In genomic region chr9:102479022-102479421, GRCm38 (mm10) we compare ENCODE assay signal across 10 mouse cellular contexts. TPM values are rescaled to one million over a fixed set of nuclear protein-coding genes. Genes with fewer than 3 reads are reported as not detected.
A peak's percentile ranks its signal among the peaks of the same experiment; 100 is the strongest.
DNase-seq lines count a peak whose midpoint lies in the region; ATAC-seq and TF ChIP-seq lines count a peak whose summit lies in the region.
"Had no signal": no experiment of that assay in that cellular context is flagged by ENCODE, and none has a peak within 500 bp of the region (broad histone marks: within the 10 kb centered on the region; RNA-seq: fewer than 3 reads in every experiment).

No protein-coding gene starts in this region.

- no peaks in the 10 kb centered on the region for H3K9me3 ChIP-seq in hindbrain, postnatal 0 days (ENCODE audit: low read length)
- H3K9me3 ChIP-seq in hindbrain, embryonic 16.5 days (ENCODE audit: control insufficient read depth, low read length): no peaks in the 10 kb centered on the region
- H3K9me3 ChIP-seq in liver, embryonic 14.5 days (ENCODE audit: control insufficient read depth, low read length): no peaks in the 10 kb centered on the region
- H3K9me3 ChIP-seq in midbrain, embryonic 15.5 days: no peaks in the 10 kb centered on the region
- no peaks in the 10 kb centered on the region for H3K9me3 ChIP-seq in forebrain, embryonic 15.5 days
- H3K9me3 ChIP-seq: embryonic facial prominence, embryonic 13.5 days; liver, embryonic 15.5 days had no signal

- H3K9ac ChIP-seq in hindbrain, postnatal 0 days (replicated peaks; ENCODE audit: low read length): no peak overlapping the region
- no peak overlapping the region for H3K9ac ChIP-seq in hindbrain, embryonic 16.5 days (ENCODE audit: low read depth, low read length)
- no peak overlapping the region for H3K9ac ChIP-seq in liver, embryonic 14.5 days (replicated peaks)
- no peak overlapping the region for H3K9ac ChIP-seq in midbrain, embryonic 15.5 days
- H3K9ac ChIP-seq in forebrain, embryonic 15.5 days (replicated peaks): no peak overlapping the region
- H3K9ac ChIP-seq: embryonic facial prominence, embryonic 13.5 days; liver, embryonic 15.5 days had no signal

- TF ChIP-seq CTCF in hindbrain, postnatal 0 days (IDR thresholded peaks at IDR 0.05; ENCODE audit: low read depth): peak; percentile 54
- TF ChIP-seq CTCF in liver, embryonic 14.5 days (IDR thresholded peaks at IDR 0.05; ENCODE audit: low read depth): peak; percentile 85

- H3K4me1 ChIP-seq in hindbrain, postnatal 0 days (ENCODE audit: insufficient read depth, low read length): no peaks in the 10 kb centered on the region
- no peaks in the 10 kb centered on the region for H3K4me1 ChIP-seq in hindbrain, embryonic 16.5 days (ENCODE audit: control insufficient read depth, insufficient read depth, low read depth, low read length)
- H3K4me1 ChIP-seq in liver, embryonic 14.5 days (replicated peaks; ENCODE audit: control insufficient read depth in 2 of 2, insufficient read depth in 2 of 2, low read length in 1 of 2): no peaks in the 10 kb centered on the region
- H3K4me1 ChIP-seq in midbrain, embryonic 15.5 days: no peaks in the 10 kb centered on the region
- no peaks in the 10 kb centered on the region for H3K4me1 ChIP-seq in forebrain, embryonic 15.5 days
- H3K4me1 ChIP-seq: embryonic facial prominence, embryonic 13.5 days; liver, embryonic 15.5 days had no signal

- TF ChIP-seq EP300 in liver, embryonic 14.5 days (IDR thresholded peaks at IDR 0.05; ENCODE audit: low read depth): no peak

- H3K4me3 ChIP-seq in hindbrain, postnatal 0 days (ENCODE audit: low read length): no peak overlapping the region
- no peak overlapping the region for H3K4me3 ChIP-seq in hindbrain, embryonic 16.5 days (ENCODE audit: low read length)
- H3K4me3 ChIP-seq in liver, embryonic 14.5 days (ENCODE audit: insufficient read depth in 1 of 2, low read depth in 2 of 2, low read length in 2 of 2): no peak overlapping the region
- H3K4me3 ChIP-seq in midbrain, embryonic 15.5 days: no peak overlapping the region
- H3K4me3 ChIP-seq in forebrain, embryonic 15.5 days: no peak overlapping the region
- H3K4me3 ChIP-seq: embryonic facial prominence, embryonic 13.5 days; liver, embryonic 15.5 days had no signal

- no peaks in the 10 kb centered on the region for H3K36me3 ChIP-seq in hindbrain, postnatal 0 days (ENCODE audit: insufficient read depth, low read length)
- H3K36me3 ChIP-seq in hindbrain, embryonic 16.5 days (ENCODE audit: control insufficient read depth, insufficient read depth, low read length): no peaks in the 10 kb centered on the region
- H3K36me3 ChIP-seq in liver, embryonic 14.5 days (replicated peaks; ENCODE audit: control insufficient read depth, insufficient read depth, low read depth): no peaks in the 10 kb centered on the region
- no peaks in the 10 kb centered on the region for H3K36me3 ChIP-seq in midbrain, embryonic 15.5 days (replicated peaks)
- H3K36me3 ChIP-seq in forebrain, embryonic 15.5 days: no peaks in the 10 kb centered on the region
- H3K36me3 ChIP-seq: embryonic facial prominence, embryonic 13.5 days; liver, embryonic 15.5 days had no signal

- WGBS in hindbrain, postnatal 0 days: 59% methylated on average over 9 of the region's 9 CpGs
- 48% methylated on average over 9 of the region's 9 CpGs for WGBS in hindbrain, embryonic 16.5 days
- WGBS in liver, embryonic 14.5 days (ENCODE audit: insufficient replicate concordance): 33% methylated on average over 9 of the region's 9 CpGs
- 56% methylated on average over 9 of the region's 9 CpGs for WGBS in midbrain, embryonic 15.5 days
- WGBS in forebrain, embryonic 15.5 days: 59% methylated on average over 9 of the region's 9 CpGs

- no peak for DNase-seq in hindbrain, postnatal 0 days (ENCODE audit: low spot score)
- DNase-seq in CD8-positive naive resting alpha-beta T cell, adult 2 months (ENCODE audit: low read depth in 2 of 2, low spot score in 2 of 2): peak; percentile 29 to 53
- DNase-seq in adrenal gland, postnatal 10 days: peak; percentile 74
- no peak for DNase-seq in liver, embryonic 14.5 days (ENCODE audit: low read depth in 3 of 3, low spot score in 3 of 3)
- peak; percentile 38 for DNase-seq in testis, postnatal 14 days (ENCODE audit: low spot score)

- ATAC-seq in hindbrain, postnatal 0 days: no peak
- no peak for ATAC-seq in hindbrain, embryonic 16.5 days
- ATAC-seq in liver, embryonic 14.5 days (ENCODE audit: insufficient read depth): no peak
- no peak for ATAC-seq in midbrain, embryonic 15.5 days (replicated peaks)
- no peak for ATAC-seq in forebrain, embryonic 15.5 days (replicated peaks)

- H3K27me3 ChIP-seq in hindbrain, postnatal 0 days (ENCODE audit: insufficient read depth, low read length): no peaks in the 10 kb centered on the region
- H3K27me3 ChIP-seq in hindbrain, embryonic 16.5 days (replicated peaks; ENCODE audit: control insufficient read depth, insufficient read depth, low read length): no peaks in the 10 kb centered on the region
- no peaks in the 10 kb centered on the region for H3K27me3 ChIP-seq in liver, embryonic 14.5 days (ENCODE audit: control insufficient read depth, insufficient read depth, low read length)
- no peaks in the 10 kb centered on the region for H3K27me3 ChIP-seq in midbrain, embryonic 15.5 days (replicated peaks)
- no peaks in the 10 kb centered on the region for H3K27me3 ChIP-seq in forebrain, embryonic 15.5 days
- H3K27me3 ChIP-seq: embryonic facial prominence, embryonic 13.5 days; liver, embryonic 15.5 days had no signal

- no peak overlapping the region for H3K27ac ChIP-seq in hindbrain, postnatal 0 days
- H3K27ac ChIP-seq in hindbrain, embryonic 16.5 days (ENCODE audit: low read depth, low read length): no peak overlapping the region
- no peak overlapping the region for H3K27ac ChIP-seq in liver, embryonic 14.5 days
- no peak overlapping the region for H3K27ac ChIP-seq in midbrain, embryonic 15.5 days
- no peak overlapping the region for H3K27ac ChIP-seq in forebrain, embryonic 15.5 days (replicated peaks)
- H3K27ac ChIP-seq: embryonic facial prominence, embryonic 13.5 days; liver, embryonic 15.5 days had no signal

- H3K4me2 ChIP-seq in hindbrain, postnatal 0 days (ENCODE audit: low read depth, low read length): no peak overlapping the region
- no peak overlapping the region for H3K4me2 ChIP-seq in hindbrain, embryonic 16.5 days (ENCODE audit: low read length)
- no peak overlapping the region for H3K4me2 ChIP-seq in liver, embryonic 14.5 days (ENCODE audit: low read depth)
- no peak overlapping the region for H3K4me2 ChIP-seq in midbrain, embryonic 15.5 days
- no peak overlapping the region for H3K4me2 ChIP-seq in forebrain, embryonic 15.5 days (replicated peaks)
- H3K4me2 ChIP-seq: embryonic facial prominence, embryonic 13.5 days; liver, embryonic 15.5 days had no signal

RNA-seq across cellular contexts. Expression of gene Ky, which starts 26.5 kb away (rescaled TPM):
- 2.3 and 5.3 TPM in 2 replicates for total RNA-seq in hindbrain, postnatal 0 days (2014; rRNA removed)
- 0.54 and 1.1 TPM in 2 replicates for polyA plus RNA-seq in hindbrain, postnatal 0 days (2015; fragmentation: Nextera tagmentation; extraction: Ambion mirVana)
- 1.1 TPM in 2 replicates for polyA plus RNA-seq in hindbrain, embryonic 16.5 days (2015; fragmentation: Nextera tagmentation; extraction: Ambion mirVana)
- total RNA-seq in adrenal gland, postnatal 10 days (2021): 1 to 10 TPM; 1.3 to 6.9 TPM
- polyA plus RNA-seq in liver, embryonic 14.5 days (2012; rRNA removed): 0.01 TPM in 1 of 2 replicates, not detected in the other
- not detected in 2 replicates for polyA plus RNA-seq in liver, embryonic 14.5 days (2014; fragmentation: Nextera tagmentation; extraction: Ambion mirVana)
- 0.52 and 0.80 TPM in 2 replicates for polyA plus RNA-seq in midbrain, embryonic 15.5 days (2015; fragmentation: Nextera tagmentation; extraction: Ambion mirVana)
- 0.17 and 0.20 TPM in 2 replicates for polyA plus RNA-seq in forebrain, embryonic 15.5 days (2015; fragmentation: Nextera tagmentation; extraction: Ambion mirVana)

Comparison
In these comparisons a context has a peak if more than half of its experiments do, and no peak if none do; other contexts are left out.
1. DNase-seq: peak in CD8-positive naive resting alpha-beta T cell, adult 2 months (2 of 2), adrenal gland, postnatal 10 days (single experiment) and testis, postnatal 14 days (single experiment); none in hindbrain, postnatal 0 days (single experiment) and liver, embryonic 14.5 days (0 of 3).